Comparison of ENCODE assay signal across 26 mouse cellular contexts in the genomic region with DNA sequence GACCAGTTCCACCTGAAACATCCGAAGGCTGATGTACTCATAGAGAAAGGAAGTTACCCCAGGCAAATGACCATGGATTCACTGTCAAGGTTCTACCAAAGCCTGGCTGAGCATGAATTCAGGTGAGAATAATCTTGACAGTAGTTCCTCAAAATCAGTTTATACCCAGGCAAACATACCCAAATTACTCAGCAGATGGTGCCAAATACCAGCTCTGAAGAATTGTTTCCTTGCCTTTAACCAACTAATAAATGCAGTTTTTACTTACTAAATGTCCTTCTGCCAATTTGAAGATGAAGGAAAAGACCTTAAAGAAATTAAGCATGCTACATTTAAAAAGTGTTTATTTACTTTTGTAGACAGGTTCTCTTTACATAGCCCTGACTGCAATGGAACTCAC. TPM values are rescaled to one million over a fixed set of nuclear protein-coding genes. Genes with fewer than 3 reads are reported as not detected.
DNase-seq lines count a peak whose midpoint lies in the region; TF ChIP-seq lines count a peak whose summit lies in the region.
"Had no signal": no experiment of that assay in that cellular context is flagged by ENCODE, and none has a peak within 500 bp of the region (broad histone marks: within the 10 kb centered on the region; RNA-seq: fewer than 3 reads in every experiment).

No protein-coding gene starts in this region.

- H3K4me2 ChIP-seq in CH12.LX (ENCODE audit: insufficient read depth, low read depth, poor library complexity, severe bottlenecking): no peak overlapping the region
- H3K4me2 ChIP-seq: embryonic facial prominence, embryonic 13.5 days; heart, embryonic 13.5 days; hindbrain, embryonic 14.5 days; liver, embryonic 13.5 days; lung, embryonic 14.5 days had no signal

- peaks cover 0 to 12% of the 10 kb centered on the region in 2 experiments; a peak in 2 of 4 replicates for H3K4me1 ChIP-seq in CH12.LX (ENCODE audit: control insufficient read depth in 1 of 2, insufficient read depth in 2 of 2)
- H3K4me1 ChIP-seq in heart, embryonic 10.5 days: no peaks in the 10 kb centered on the region
- H3K4me1 ChIP-seq: embryonic facial prominence, embryonic 13.5 days; forebrain, embryonic 10.5 days; liver, embryonic 13.5 days had no signal

- peaks cover 4% of the 10 kb centered on the region for H3K9me3 ChIP-seq in CH12.LX (replicated peaks; ENCODE audit: low read length)
- no peaks in the 10 kb centered on the region for H3K9me3 ChIP-seq in heart, embryonic 10.5 days
- H3K9me3 ChIP-seq: forebrain, embryonic 10.5 days; heart, embryonic 13.5 days; liver, embryonic 13.5 days had no signal

- H3K79me2 ChIP-seq in CH12.LX (replicated peaks; ENCODE audit: control insufficient read depth, extremely low read depth, insufficient read depth, poor library complexity, severe bottlenecking): no peaks in the 10 kb centered on the region

- in situ Hi-C loops in CH12.LX (cut with MboI; ENCODE audit: low pct_ligation_motif_present, low pct_unique_long_range_greater_than_20kb, low sequenced_read_pairs): no loop called here

- dilution Hi-C loops in CH12.LX (cut with MboI; ENCODE audit: extremely low pct_ligation_motif_present, extremely low pct_unique_long_range_greater_than_20kb, low sequenced_read_pairs): no loop called here

- H3K36me3 ChIP-seq in CH12.LX (replicated peaks in 1 of 2; ENCODE audit: control insufficient read depth in 1 of 2, insufficient read depth in 1 of 2, low read length in 1 of 2): peaks cover 8 to 14% of the 10 kb centered on the region in 2 experiments
- H3K36me3 ChIP-seq in heart, embryonic 10.5 days: peaks cover 14% of the 10 kb centered on the region; the same call in 1 of the 2 replicates

- H3K27ac ChIP-seq in layer of hippocampus, adult 2 months: no peak overlapping the region
- H3K27ac ChIP-seq in CH12.LX (ENCODE audit: insufficient read depth, low read depth): no peak overlapping the region
- H3K27ac ChIP-seq in heart, embryonic 10.5 days: no peak overlapping the region
- H3K27ac ChIP-seq: embryonic facial prominence, embryonic 13.5 days; forebrain, embryonic 10.5 days; heart, adult 2 months; heart, embryonic 13.5 days; hindbrain, embryonic 14.5 days; liver, embryonic 13.5 days had no signal

- TF ChIP-seq CTCF in layer of hippocampus, adult 2 months (conservative IDR thresholded peaks at IDR 0.05): peak; percentile 58
- TF ChIP-seq CTCF in CH12.LX (conservative IDR thresholded peaks at IDR 0.05 in 1 of 2, IDR thresholded peaks at IDR 0.05 in 1 of 2; ENCODE audit: low read depth in 2 of 2, low read length in 2 of 2): peak in 1 of 2 experiments; percentile 31; a peak in 2 of 4 replicates

- TF ChIP-seq EP300 in CH12.LX (IDR thresholded peaks at IDR 0.05; ENCODE audit: low read length): no peak

- TF ChIP-seq POLR2A in CH12.LX (IDR thresholded peaks at IDR 0.05; ENCODE audit: low read depth, low read length): no peak

- no peaks in the 10 kb centered on the region for H3K27me3 ChIP-seq in CH12.LX (replicated peaks)
- H3K27me3 ChIP-seq in heart, embryonic 10.5 days (ENCODE audit: insufficient read depth, poor library complexity, severe bottlenecking): no peaks in the 10 kb centered on the region
- H3K27me3 ChIP-seq: embryonic facial prominence, embryonic 13.5 days; heart, embryonic 13.5 days; liver, embryonic 13.5 days had no signal

- 87% methylated on average over 1 of the region's 1 CpGs for WGBS in heart, embryonic 10.5 days

- DNase-seq in layer of hippocampus, adult 2 months (ENCODE audit: low spot score in 2 of 2): no peak
- DNase-seq in layer of hippocampus, postnatal 36 days: no peak
- peak; percentile 26 for DNase-seq in 416B (ENCODE audit: low read depth)
- DNase-seq in CH12.LX (ENCODE audit: extremely low read depth): no peak
- peak; percentile 11 for DNase-seq in naive thymus-derived CD4-positive, alpha-beta T cell, adult 2 months (ENCODE audit: low read depth)
- no peak for DNase-seq in heart, embryonic 10.5 days (ENCODE audit: low spot score)
- no peak for DNase-seq in lung, adult 18-20 months
- DNase-seq: adrenal gland, postnatal 10 days; cerebellum, adult 11 months; cerebellum, postnatal 10 days; heart, adult 2 months; heart, postnatal 10 days; kidney, adult 8-10 months; kidney, postnatal 25 days; left cerebral cortex, postnatal 4 days; liver, embryonic 13.5 days; lung, embryonic 14.5 days; lung, postnatal 14 days; thymus, adult 18-20 months; thymus, postnatal 25 days had no signal

- TF ChIP-seq RAD21 in CH12.LX (IDR thresholded peaks at IDR 0.05; ENCODE audit: low read depth, low read length): peak; percentile 36

- H3K9ac ChIP-seq in CH12.LX (ENCODE audit: insufficient read depth, low read depth): no peak overlapping the region
- H3K9ac ChIP-seq: embryonic facial prominence, embryonic 13.5 days; heart, embryonic 13.5 days; hindbrain, embryonic 14.5 days; liver, embryonic 13.5 days; lung, embryonic 14.5 days had no signal

- no peak overlapping the region for H3K4me3 ChIP-seq in layer of hippocampus, adult 2 months
- no peak overlapping the region for H3K4me3 ChIP-seq in CH12.LX (replicated peaks in 1 of 3; ENCODE audit: low read depth in 2 of 3, low read length in 2 of 3, poor library complexity in 1 of 3)
- no peak overlapping the region for H3K4me3 ChIP-seq in heart, embryonic 10.5 days
- H3K4me3 ChIP-seq: embryonic facial prominence, embryonic 13.5 days; forebrain, embryonic 10.5 days; heart, adult 2 months; heart, embryonic 13.5 days; liver, embryonic 13.5 days had no signal

TF ChIP-seq in CH12.LX, 34 proteins besides CTCF, POLR2A, EP300 and RAD21:
- TF ChIP-seq PAX5 (IDR thresholded peaks at IDR 0.05; ENCODE audit: low read length) (no peak), SMC3 (IDR thresholded peaks at IDR 0.05; ENCODE audit: low read depth, low read length) (peak; percentile 18; the same call in 1 of the 2 replicates)

RNA-seq across cellular contexts. Expression of a gene that starts 6.1 kb away (rescaled TPM):
- 1 to 10 TPM in 1 of 2 experiments, under 1 TPM in 1; 0.61 to 1.0 TPM for total RNA-seq in layer of hippocampus, adult 2 months (2021)
- under 1 TPM; 0.72 to 0.91 TPM for total RNA-seq in layer of hippocampus, postnatal 36 days (2021)
- total RNA-seq in CH12.LX (2012; rRNA removed): not detected in 2 replicates
- total RNA-seq in CH12.LX (2014; rRNA removed): not detected in 2 replicates
- polyA plus RNA-seq in CH12.LX (2012; ENCODE audit: insufficient read length, low read depth): not detected in 2 replicates
- 1.5 and 1.9 TPM in 2 replicates for polyA plus RNA-seq in heart, embryonic 10.5 days (2016; fragmentation: Nextera tagmentation; extraction: Ambion mirVana)
- total RNA-seq: common myeloid progenitor, adult 5-6 weeks; hematopoietic stem cell, adult 5-6 weeks had no signal

RNA-seq across cellular contexts. Expression of a gene that starts 38.8 kb away (rescaled TPM):
- 10 to 100 TPM; 34.7 to 36.3 TPM for total RNA-seq in layer of hippocampus, adult 2 months (2021)
- total RNA-seq in layer of hippocampus, postnatal 36 days (2021): 10 to 100 TPM; 34.7 to 36.1 TPM
- 4.3 and 5.3 TPM in 2 replicates for total RNA-seq in CH12.LX (2012; rRNA removed)
- 6.6 and 8.1 TPM in 2 replicates for total RNA-seq in CH12.LX (2014; rRNA removed)
- polyA plus RNA-seq in CH12.LX (2012; ENCODE audit: insufficient read length, low read depth): 5.4 and 6.2 TPM in 2 replicates
- 22.1 and 25.4 TPM in 2 replicates for polyA plus RNA-seq in heart, embryonic 10.5 days (2016; fragmentation: Nextera tagmentation; extraction: Ambion mirVana)

Comparison
In these comparisons a context has a peak if more than half of its experiments do, and no peak if none do; other contexts are left out.
1. DNase-seq: peak in 416B (single experiment) and naive thymus-derived CD4-positive, alpha-beta T cell, adult 2 months (single experiment); none in layer of hippocampus, adult 2 months (0 of 2), layer of hippocampus, postnatal 36 days (0 of 2), CH12.LX (single experiment), heart, embryonic 10.5 days (single experiment) and lung, adult 18-20 months (0 of 2).